Mouse (Mus musculus): Measurements from ENCODE around the gene H2-Aa.
"Not testable (repeated sequence)": the region's sequence is repeated elsewhere in the genome, so short reads cannot be mapped to it uniquely, and the experiment has no call there.

Gene H2-Aa

DNA sequence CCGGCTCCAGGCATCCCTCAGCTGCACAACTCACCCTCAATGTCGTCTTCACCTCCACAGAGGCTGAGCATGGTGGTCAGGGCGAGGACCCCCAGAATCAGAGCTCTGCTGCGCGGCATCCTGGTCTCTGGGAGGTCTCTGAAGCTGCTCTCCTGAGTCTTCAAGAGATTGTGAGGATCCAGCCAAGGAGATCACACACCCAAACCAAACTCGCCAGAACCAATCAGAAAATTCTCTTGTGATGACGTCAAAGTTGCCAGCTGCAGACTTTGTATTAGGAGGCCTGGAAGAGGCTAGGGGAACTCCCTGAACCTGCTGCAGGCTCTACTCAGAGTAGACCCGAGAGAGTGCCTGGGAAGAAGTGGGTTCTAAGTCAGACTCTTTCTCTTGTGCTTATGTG, at the start of gene H2-Aa:
H2-Aa (minus strand) TSS at position 176 of the 400 bp plus-strand sequence.
- no peak for DNase-seq (ENCODE audit: extremely low read depth, low read depth, low spot score)

- DNase-seq (ENCODE audit: extremely low read depth, low read depth, low spot score), result no peak
Observed at GRCm38 (mm10) chr17:34331200-34331599, 43.6 kb upstream of the H2-Aa start.

DNA sequence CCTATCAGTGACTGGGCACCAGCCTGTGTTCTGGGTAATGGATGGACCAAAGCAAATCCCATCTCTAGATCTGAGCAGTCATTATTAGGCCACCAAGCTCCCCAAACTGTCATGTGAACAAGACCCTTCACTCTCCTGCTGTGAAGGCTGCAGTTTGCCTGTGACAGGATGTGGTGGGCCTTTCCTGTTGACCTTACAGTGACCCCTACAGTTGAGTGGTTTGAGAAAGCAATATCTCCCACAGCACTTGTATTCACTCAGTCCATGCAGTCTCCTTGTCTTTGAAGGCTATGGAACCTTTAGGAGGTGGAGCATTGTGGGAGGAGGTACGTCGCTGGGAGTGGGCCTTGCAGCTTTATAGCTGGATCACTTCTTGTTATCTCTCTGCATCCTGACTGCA, 42.2 kb upstream of the H2-Aa start:
- DNase-seq (ENCODE audit: extremely low read depth, low read depth, low spot score), result no peak

DNA sequence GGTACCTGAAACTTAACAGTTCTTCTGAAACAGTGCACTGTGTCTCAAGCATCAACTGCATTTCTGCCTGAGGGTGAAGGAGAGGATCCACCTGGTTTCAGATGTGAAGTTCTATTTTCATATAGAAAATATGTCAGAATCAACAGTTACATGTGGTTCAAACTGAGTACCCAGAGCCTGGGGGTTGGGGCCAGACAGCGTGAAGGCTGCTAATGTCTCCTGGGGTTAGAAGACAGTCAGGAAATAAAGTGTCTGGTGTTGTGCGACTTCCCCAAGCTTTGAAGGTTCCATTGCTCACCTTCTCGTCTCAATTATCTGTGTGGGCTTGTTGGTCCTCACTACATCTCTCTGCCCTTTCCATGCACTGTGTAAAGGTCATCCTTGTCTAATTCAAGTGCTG, 38.8 kb upstream of the H2-Aa start:
- no peak for DNase-seq (ENCODE audit: extremely low read depth, low read depth, low spot score)

- no peak for DNase-seq (ENCODE audit: extremely low read depth, low read depth, low spot score)
Observed at GRCm38 (mm10) chr17:34325436-34325835, 37.8 kb upstream of the H2-Aa start, which contains the start of gene H2-Eb2. Gene H2-Eb2, plus strand, starts transcription at chr17:34325665.

- DNase-seq (ENCODE audit: extremely low read depth, low read depth, low spot score), result no peak
Observed at GRCm38 (mm10) chr17:34317275-34317674, 29.7 kb upstream of the H2-Aa start.

DNA sequence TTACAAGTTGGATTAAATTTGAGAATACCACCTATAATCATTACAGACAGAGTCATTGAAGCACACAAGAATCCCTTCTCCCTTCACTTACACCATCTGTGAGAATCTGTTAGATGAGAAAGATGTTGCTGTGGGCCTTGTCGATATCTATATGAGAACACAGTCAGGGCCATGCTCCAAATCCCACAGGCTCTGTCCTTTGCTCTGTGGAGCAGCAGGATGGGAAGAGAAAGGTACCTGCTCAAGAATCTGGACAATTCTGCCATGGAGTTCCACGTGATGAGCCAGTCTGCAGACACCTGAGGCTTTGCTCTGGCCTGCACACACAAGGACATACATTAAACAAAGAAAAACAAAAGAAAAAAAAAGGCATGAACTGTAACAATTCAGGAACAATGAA, 29.1 kb upstream of the H2-Aa start:
- no peak for DNase-seq (ENCODE audit: extremely low read depth, low read depth, low spot score)

DNA sequence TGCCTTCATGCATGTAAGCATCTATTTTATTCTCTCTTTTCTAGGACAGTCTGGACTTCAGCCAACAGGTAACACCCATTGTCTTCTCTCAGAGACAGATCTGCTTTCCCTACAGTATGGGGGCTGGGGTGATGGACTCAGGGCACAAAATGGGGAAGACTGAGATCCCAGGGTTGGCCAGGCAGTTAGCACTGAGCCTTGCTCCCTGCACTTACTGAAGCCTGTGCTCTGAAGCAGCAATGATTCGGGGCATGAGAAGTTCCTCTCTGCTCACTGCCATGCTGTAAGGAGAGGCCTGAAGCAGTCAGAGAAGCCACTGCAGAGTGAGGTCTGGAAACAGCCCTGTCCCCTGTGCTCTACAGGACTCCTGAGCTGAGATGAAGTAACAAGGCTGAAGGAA, 27.9 kb upstream of the H2-Aa start:
- DNase-seq (ENCODE audit: extremely low read depth, low read depth, low spot score), result no peak

GRCm38 (mm10) chr17:34314286-34314685, 26.7 kb upstream of the H2-Aa start:
- DNase-seq (ENCODE audit: extremely low read depth, low read depth, low spot score), result no peak

- no peak for DNase-seq (ENCODE audit: extremely low read depth, low read depth, low spot score)
Observed at GRCm38 (mm10) chr17:34313393-34313792, 25.8 kb upstream of the H2-Aa start.

DNA sequence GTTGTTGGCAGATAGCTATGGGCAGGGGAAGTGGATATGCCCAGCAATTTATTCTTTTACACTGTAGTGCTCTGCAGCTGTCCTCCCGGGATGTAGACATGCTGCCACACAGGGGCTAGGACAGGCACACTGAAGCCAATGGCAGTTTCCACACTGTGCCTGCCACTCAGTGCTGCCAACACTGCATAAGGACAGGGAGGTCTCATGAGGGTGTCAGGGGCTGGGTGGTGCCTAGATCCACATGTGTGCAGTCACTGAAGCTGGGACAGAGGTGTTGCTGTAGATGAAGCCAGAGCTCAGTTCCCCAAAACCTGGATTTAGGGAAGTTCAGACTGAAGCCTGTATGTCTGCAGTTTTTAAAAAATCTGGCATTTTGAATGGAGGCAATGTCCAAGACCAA, 24.6 kb upstream of the H2-Aa start:
- no peak for DNase-seq (ENCODE audit: extremely low read depth, low read depth, low spot score)

GRCm38 (mm10) chr17:34310526-34310925, 22.9 kb upstream of the H2-Aa start:
- DNase-seq (ENCODE audit: extremely low read depth, low read depth, low spot score), result not testable (repeated sequence)

- no peak for DNase-seq (ENCODE audit: extremely low read depth, low read depth, low spot score)
Observed at GRCm38 (mm10) chr17:34309683-34310385, 22.2 kb upstream of the H2-Aa start.

DNA sequence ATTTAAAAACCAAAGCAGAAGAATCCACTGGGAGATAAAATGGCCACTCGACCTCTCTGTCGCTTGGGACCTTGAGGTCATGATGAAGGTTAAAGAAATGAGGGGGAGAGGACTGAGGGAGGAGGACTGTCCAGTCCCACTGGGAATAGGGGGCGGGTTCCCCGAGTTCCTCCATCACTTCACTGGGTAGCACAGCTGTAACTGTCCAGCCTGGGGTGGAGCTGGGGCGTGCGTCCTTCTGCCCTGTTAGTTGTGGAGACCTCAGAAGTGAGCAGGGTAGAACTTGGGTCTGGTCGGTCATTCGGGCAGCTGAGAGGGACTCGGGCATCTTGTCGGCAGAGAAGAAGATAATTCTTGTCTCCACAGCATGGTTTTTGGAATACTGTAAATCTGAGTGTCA, 21.6 kb upstream of the H2-Aa start:
- no peak for DNase-seq (ENCODE audit: extremely low read depth, low read depth, low spot score)

- DNase-seq (ENCODE audit: extremely low read depth, low read depth, low spot score), result no peak
Observed at GRCm38 (mm10) chr17:34308161-34308560, 20.5 kb upstream of the H2-Aa start.

DNA sequence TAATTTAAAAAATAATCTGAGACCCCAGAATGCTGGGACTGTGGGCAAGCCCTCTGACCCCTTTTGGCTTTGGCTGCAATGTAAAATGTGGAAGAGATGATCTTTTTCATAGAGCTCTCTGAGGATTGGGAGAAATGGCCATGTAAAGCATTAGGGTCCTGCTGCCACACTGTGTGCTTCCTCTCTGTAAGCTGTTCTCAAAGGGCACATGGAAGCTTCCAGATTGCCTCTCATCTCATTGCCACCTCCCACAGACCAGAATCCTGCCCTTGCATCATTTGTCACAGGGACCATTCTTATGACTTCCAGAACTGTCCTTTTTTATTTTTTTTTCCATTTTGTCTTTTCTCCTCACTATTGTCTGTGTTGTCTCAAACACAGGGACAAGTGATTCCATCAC, 19.6 kb upstream of the H2-Aa start:
- no peak for DNase-seq (ENCODE audit: extremely low read depth, low read depth, low spot score)

- DNase-seq (ENCODE audit: extremely low read depth, low read depth, low spot score), result no peak
Observed at GRCm38 (mm10) chr17:34306407-34306806, 18.8 kb upstream of the H2-Aa start.

DNA sequence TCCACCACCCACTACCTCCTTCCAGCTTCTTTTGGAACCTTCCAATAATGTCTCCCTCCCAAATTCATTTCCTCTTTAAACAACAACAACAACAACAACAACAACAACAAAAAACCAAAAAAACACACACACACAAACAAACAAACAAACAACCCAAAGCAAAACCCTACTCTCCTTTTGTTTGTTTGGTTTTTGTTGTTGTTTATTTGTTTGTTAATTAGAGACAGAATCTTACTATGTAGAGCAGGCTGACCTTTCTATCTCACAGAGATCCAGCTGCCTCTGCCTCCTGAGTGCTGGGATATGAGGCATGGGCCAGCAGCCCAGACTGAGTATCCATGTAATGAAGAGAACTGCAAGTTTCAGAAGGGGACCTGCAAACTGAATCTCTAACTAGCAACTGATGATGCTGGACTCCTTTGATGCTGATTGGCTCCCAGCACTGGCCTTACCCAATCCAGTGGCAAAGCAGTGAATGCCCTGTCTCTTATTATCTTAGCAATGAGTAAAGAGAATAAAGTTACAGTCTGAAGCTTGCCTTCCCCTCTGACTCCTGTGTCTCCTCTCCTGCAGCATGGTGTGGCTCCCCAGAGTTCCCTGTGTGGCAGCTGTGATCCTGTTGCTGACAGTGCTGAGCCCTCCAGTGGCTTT, 17.9 kb upstream of the H2-Aa start, which contains the start of gene H2-Eb1:
H2-Eb1 (plus strand) TSS at position 488 of the 651 bp plus-strand sequence.
- no peak for DNase-seq (ENCODE audit: extremely low read depth, low read depth, low spot score)

- no peak for DNase-seq (ENCODE audit: extremely low read depth, low read depth, low spot score)
Observed at GRCm38 (mm10) chr17:34304751-34305150, 17.1 kb upstream of the H2-Aa start.

- DNase-seq (ENCODE audit: extremely low read depth, low read depth, low spot score), result no peak
Observed at GRCm38 (mm10) chr17:34303789-34304188, 16.2 kb upstream of the H2-Aa start.

- DNase-seq (ENCODE audit: extremely low read depth, low read depth, low spot score), result no peak
Observed at GRCm38 (mm10) chr17:34301670-34302190, 14.1 kb upstream of the H2-Aa start.

Data from fat pad, adult 2 months (tissue).